Mouse (Mus musculus): ENCODE results near the gene 4930519P11Rik.

4930519P11Rik gene

GRCm38 (mm10) chr2:154583906-154584872 is 29.0 kb downstream of the 4930519P11Rik start:
- DNase-seq (ENCODE audit: low spot score in 2 of 2): no peak

- DNase-seq (ENCODE audit: low spot score in 2 of 2): no peak
Measured at GRCm38 (mm10) chr2:154581421-154581820, 31.8 kb downstream of the 4930519P11Rik start.

- no peak for DNase-seq (ENCODE audit: low spot score in 2 of 2)
Measured at GRCm38 (mm10) chr2:154580586-154580985, 32.7 kb downstream of the 4930519P11Rik start.

GRCm38 (mm10) chr2:154577744-154578067 is 35.5 kb downstream of the 4930519P11Rik start:
- no peak for DNase-seq (ENCODE audit: low spot score in 2 of 2)

GRCm38 (mm10) chr2:154576876-154577743 is 36.1 kb downstream of the 4930519P11Rik start:
- DNase-seq (ENCODE audit: low spot score in 2 of 2): no peak

GRCm38 (mm10) chr2:154574271-154574670 is 39.0 kb downstream of the 4930519P11Rik start:
- peak; percentile 28 to 57 for DNase-seq (ENCODE audit: low spot score in 2 of 2)

- DNase-seq (ENCODE audit: low spot score in 2 of 2): no peak
Measured at GRCm38 (mm10) chr2:154572996-154573395, 40.2 kb downstream of the 4930519P11Rik start.

- DNase-seq (ENCODE audit: low spot score in 2 of 2): no peak
Measured at GRCm38 (mm10) chr2:154571976-154572375, 41.3 kb downstream of the 4930519P11Rik start.

GRCm38 (mm10) chr2:154571266-154571665 is 42.0 kb downstream of the 4930519P11Rik start:
- DNase-seq (ENCODE audit: low spot score in 2 of 2): no peak

GRCm38 (mm10) chr2:154570666-154571065 is 42.6 kb downstream of the 4930519P11Rik start:
- DNase-seq (ENCODE audit: low spot score in 2 of 2): no peak

- peak; percentile 89 to 97 for DNase-seq (ENCODE audit: low spot score in 2 of 2)
Measured at GRCm38 (mm10) chr2:154569836-154570286, 43.4 kb downstream of the 4930519P11Rik start, which contains the start of gene E2f1. E2f1 (minus strand) TSS chr2:154569892.

GRCm38 (mm10) chr2:154569071-154569748 is 44.0 kb downstream of the 4930519P11Rik start:
- DNase-seq (ENCODE audit: low spot score in 2 of 2): peak; percentile 81 to 83

GRCm38 (mm10) chr2:154568329-154569070 is 44.7 kb downstream of the 4930519P11Rik start:
- peak in 1 of 2 experiments; percentile 47 for DNase-seq (ENCODE audit: low spot score in 2 of 2)

GRCm38 (mm10) chr2:154567766-154568165 is 45.5 kb downstream of the 4930519P11Rik start:
- DNase-seq (ENCODE audit: low spot score in 2 of 2): no peak

- DNase-seq (ENCODE audit: low spot score in 2 of 2): no peak
Measured at GRCm38 (mm10) chr2:154566641-154567040, 46.6 kb downstream of the 4930519P11Rik start.

- DNase-seq (ENCODE audit: low spot score in 2 of 2): no peak
Measured at GRCm38 (mm10) chr2:154565562-154565961, 47.7 kb downstream of the 4930519P11Rik start.

- no peak for DNase-seq (ENCODE audit: low spot score in 2 of 2)
Measured at GRCm38 (mm10) chr2:154563612-154564170, 49.5 kb downstream of the 4930519P11Rik start.

Measured in spleen, postnatal 10 days (tissue).